Mouse (Mus musculus) testis, postnatal 10 days (tissue): ENCODE measurements around the gene Rnf10.

ENCODE experiments used
- DNase-seq: peaks from one replicate; pipeline ENCODE4 v3.0.0; 2021; ENCODE audit warnings: low spot score

Gene Rnf10

GRCm38 (mm10) chr5:115235323-115235771 lies 37.4 kb downstream of the Rnf10 start:
- peak; percentile 75 for DNase-seq

- no peak for DNase-seq
Measured at GRCm38 (mm10) chr5:115234519-115234918, 38.2 kb downstream of the Rnf10 start.

GRCm38 (mm10) chr5:115233031-115233780 lies 39.5 kb downstream of the Rnf10 start:
- DNase-seq: no peak

GRCm38 (mm10) chr5:115232516-115232915 lies 40.2 kb downstream of the Rnf10 start:
- no peak for DNase-seq

- DNase-seq: no peak
Measured at GRCm38 (mm10) chr5:115231552-115232120, 41.1 kb downstream of the Rnf10 start.

- no peak for DNase-seq
Measured at GRCm38 (mm10) chr5:115230830-115231551, 41.7 kb downstream of the Rnf10 start.

- DNase-seq: no peak
Measured at GRCm38 (mm10) chr5:115222485-115222884, 50.2 kb downstream of the Rnf10 start.

- DNase-seq: no peak
Measured at GRCm38 (mm10) chr5:115220931-115221640, 51.6 kb downstream of the Rnf10 start.

- DNase-seq: no peak
Measured at GRCm38 (mm10) chr5:115217998-115218397, 54.7 kb downstream of the Rnf10 start.

GRCm38 (mm10) chr5:115215273-115216185 lies 57.2 kb downstream of the Rnf10 start:
- DNase-seq: no peak

GRCm38 (mm10) chr5:115214864-115215263 lies 57.8 kb downstream of the Rnf10 start:
- DNase-seq: no peak

- DNase-seq: no peak
Measured at GRCm38 (mm10) chr5:115212861-115213260, 59.8 kb downstream of the Rnf10 start.

GRCm38 (mm10) chr5:115212451-115212850 lies 60.2 kb downstream of the Rnf10 start:
- DNase-seq: no peak

GRCm38 (mm10) chr5:115210380-115210779 lies 62.3 kb downstream of the Rnf10 start:
- no peak for DNase-seq

- DNase-seq: no peak
Measured at GRCm38 (mm10) chr5:115208601-115209000, 64.1 kb downstream of the Rnf10 start.

GRCm38 (mm10) chr5:115207892-115208291 lies 64.8 kb downstream of the Rnf10 start:
- no peak for DNase-seq

GRCm38 (mm10) chr5:115207244-115207643 lies 65.5 kb downstream of the Rnf10 start:
- no peak for DNase-seq

- peak; percentile 55 for DNase-seq
Measured at GRCm38 (mm10) chr5:115204562-115205311, 68.0 kb downstream of the Rnf10 start.

- no peak for DNase-seq
Measured at GRCm38 (mm10) chr5:115203735-115204561, 68.8 kb downstream of the Rnf10 start.
